Mouse (Mus musculus) forebrain, embryonic 14.5 days (tissue): ENCODE data around the gene Cd28. TPM values are rescaled to one million over a fixed set of nuclear protein-coding genes. Genes with fewer than 3 reads are reported as not detected.

ENCODE experiments used
- ATAC-seq: fragments of 200-750 bp; cut with Nextera tagmentation; 2 replicates; pipeline ENCODE4 v1.8.0; 2017; ENCODE audit warnings: mild to moderate bottlenecking, moderate library complexity
- DNase-seq: peaks from one replicate; pipeline ENCODE4 v3.0.0-alpha.2; 2015; ENCODE audit warnings: low spot score
- H3K27ac ChIP-seq: fragments of 300-500 bp; sonication (generic); 2 replicates; pipeline ENCODE4 v1.5.1; 2014; ENCODE audit warnings: low read depth, mild to moderate bottlenecking, control low read depth, low read length, moderate library complexity
- H3K27me3 ChIP-seq: fragments of 300-500 bp; sonication (generic); replicated peaks from 2 replicates; pipeline ENCODE4 v1.6.1; 2014; ENCODE audit warnings: low read length, control low read depth, mixed read lengths; ENCODE audit not compliant: control insufficient read depth, insufficient read depth
- H3K36me3 ChIP-seq: fragments of 300-500 bp; sonication (generic); 2 replicates; pipeline ENCODE4 v1.6.1; 2014; ENCODE audit warnings: low read length, control low read depth; ENCODE audit not compliant: control insufficient read depth, insufficient read depth
- H3K4me1 ChIP-seq: fragments of 300-500 bp; sonication (generic); 2 replicates; pipeline ENCODE4 v1.6.1; 2014; ENCODE audit warnings: antibody characterized with exemption, low read length, control low read depth; ENCODE audit not compliant: control insufficient read depth, insufficient read depth
- H3K4me2 ChIP-seq: fragments of 300-500 bp; sonication (generic); 2 replicates; pipeline ENCODE4 v1.6.1; 2014; ENCODE audit warnings: mild to moderate bottlenecking, control low read depth, low read length
- H3K4me3 ChIP-seq: fragments of 300-500 bp; sonication (generic); 2 replicates; pipeline ENCODE4 v1.5.1; 2014; ENCODE audit warnings: low read depth, low read length, control low read depth
- H3K9ac ChIP-seq: fragments of 300-500 bp; sonication (generic); 2 replicates; pipeline ENCODE4 v1.6.1; 2014; ENCODE audit warnings: mild to moderate bottlenecking, low read length, control low read depth, moderate library complexity
- H3K9me3 ChIP-seq: fragments of 300-500 bp; sonication (generic); replicated peaks from 2 replicates; pipeline ENCODE4 v1.6.1; 2016; ENCODE audit warnings: low read length, control low read depth, mixed read lengths; ENCODE audit not compliant: control insufficient read depth
- WGBS: fragments of 180-500 bp; shearing (Covaris S2); extraction: QIAGEN DNeasy Blood & Tissue Kit; methylation state at CpG from one replicate; pipeline ENCODE4 v1.1.7; 2014; 5-methylcytosine and 5-hydroxymethylcytosine counted together
- polyA plus RNA-seq: library from polyadenylated mRNA; unstranded; fragments of >200 nt; fragmentation: Nextera tagmentation; extraction: Ambion mirVana; gene quantifications from 2 replicates; pipeline ENCODE4 v1.2.1, GENCODE M21; 2014

Cd28 gene
- polyA plus RNA-seq, 1 experiment from 2014 or later = 0.20 TPM

GRCm38 (mm10) chr1:60801210-60801671 is 84.6 kb downstream of the Cd28 start:
- H3K27me3 ChIP-seq = no peaks in the 10 kb centered on the region
- DNase-seq (no peak), ATAC-seq (no peak)
- no peak overlapping the region for H3K4me2 ChIP-seq
- H3K9ac ChIP-seq = no peak overlapping the region
- no peak overlapping the region for H3K27ac ChIP-seq
- 90% methylated on average over 4 of the region's 4 CpGs for WGBS
- H3K4me3 ChIP-seq = no peak overlapping the region
- H3K36me3 ChIP-seq = no peaks in the 10 kb centered on the region
- H3K4me1 ChIP-seq = no peaks in the 10 kb centered on the region
- no peaks in the 10 kb centered on the region for H3K9me3 ChIP-seq

GRCm38 (mm10) chr1:60803128-60803824 is 86.7 kb downstream of the Cd28 start:
- Histone ChIP-seq H3K9me3 (no peaks in the 10 kb centered on the region), H3K9ac (no peak overlapping the region), H3K4me3 (no peak overlapping the region), H3K27ac (no peak overlapping the region), H3K27me3 (no peaks in the 10 kb centered on the region), H3K4me1 (no peaks in the 10 kb centered on the region), H3K36me3 (no peaks in the 10 kb centered on the region), H3K4me2 (no peak overlapping the region)
- DNase-seq (no peak), ATAC-seq (no peak)
- 90% methylated on average over 4 of the region's 4 CpGs for WGBS

- no peak overlapping the region for H3K9ac ChIP-seq
- ATAC-seq = no peak
- no peaks in the 10 kb centered on the region for H3K27me3 ChIP-seq
- H3K36me3 ChIP-seq = no peaks in the 10 kb centered on the region
- H3K27ac ChIP-seq = no peak overlapping the region
- H3K4me1 ChIP-seq = no peaks in the 10 kb centered on the region
- H3K4me2 ChIP-seq = no peak overlapping the region
- peak; percentile 27 for DNase-seq
- no peak overlapping the region for H3K4me3 ChIP-seq
- 87% methylated on average over 6 of the region's 6 CpGs for WGBS
- no peaks in the 10 kb centered on the region for H3K9me3 ChIP-seq
Measured at GRCm38 (mm10) chr1:60803825-60804696, 87.5 kb downstream of the Cd28 start.

GRCm38 (mm10) chr1:60805178-60805577 is 88.6 kb downstream of the Cd28 start:
- H3K9me3 ChIP-seq = no peaks in the 10 kb centered on the region
- no peaks in the 10 kb centered on the region for H3K4me1 ChIP-seq
- no peak overlapping the region for H3K9ac ChIP-seq
- no peak overlapping the region for H3K4me3 ChIP-seq
- H3K27ac ChIP-seq = no peak overlapping the region
- no peak for ATAC-seq
- H3K36me3 ChIP-seq = no peaks in the 10 kb centered on the region
- WGBS = 75% methylated on average over 1 of the region's 1 CpGs
- H3K27me3 ChIP-seq = no peaks in the 10 kb centered on the region
- no peak overlapping the region for H3K4me2 ChIP-seq
- no peak for DNase-seq

- no peak for ATAC-seq
- H3K4me1 ChIP-seq = no peaks in the 10 kb centered on the region
- H3K9me3 ChIP-seq = no peaks in the 10 kb centered on the region
- H3K27ac ChIP-seq = no peak overlapping the region
- H3K9ac ChIP-seq = no peak overlapping the region
- no peaks in the 10 kb centered on the region for H3K27me3 ChIP-seq
- 92% methylated on average over 1 of the region's 1 CpGs for WGBS
- no peak overlapping the region for H3K4me3 ChIP-seq
- no peak overlapping the region for H3K4me2 ChIP-seq
- DNase-seq = no peak
- no peaks in the 10 kb centered on the region for H3K36me3 ChIP-seq
Measured at GRCm38 (mm10) chr1:60807748-60808147, 91.1 kb downstream of the Cd28 start.

- no peaks in the 10 kb centered on the region for H3K27me3 ChIP-seq
- H3K9ac ChIP-seq = no peak overlapping the region
- WGBS = 89% methylated on average over 2 of the region's 2 CpGs
- no peaks in the 10 kb centered on the region for H3K9me3 ChIP-seq
- H3K4me2 ChIP-seq = no peak overlapping the region
- H3K36me3 ChIP-seq = no peaks in the 10 kb centered on the region
- H3K4me3 ChIP-seq = no peak overlapping the region
- no peak overlapping the region for H3K27ac ChIP-seq
- no peaks in the 10 kb centered on the region for H3K4me1 ChIP-seq
- DNase-seq (no peak), ATAC-seq (no peak)
Measured at GRCm38 (mm10) chr1:60808466-60808865, 91.9 kb downstream of the Cd28 start.

- Histone ChIP-seq H3K9me3 (no peaks in the 10 kb centered on the region), H3K27ac (no peak overlapping the region), H3K4me3 (no peak overlapping the region), H3K27me3 (no peaks in the 10 kb centered on the region), H3K36me3 (no peaks in the 10 kb centered on the region), H3K4me1 (no peaks in the 10 kb centered on the region), H3K9ac (no peak overlapping the region), H3K4me2 (no peak overlapping the region)
- WGBS = 89% methylated on average over 12 of the region's 12 CpGs
- ATAC-seq (no peak), DNase-seq (no peak)
Measured at GRCm38 (mm10) chr1:60809166-60809565, 92.6 kb downstream of the Cd28 start.

- H3K27me3 ChIP-seq = no peaks in the 10 kb centered on the region
- no peaks in the 10 kb centered on the region for H3K4me1 ChIP-seq
- ATAC-seq = no peak
- no peaks in the 10 kb centered on the region for H3K9me3 ChIP-seq
- H3K36me3 ChIP-seq = no peaks in the 10 kb centered on the region
- H3K9ac ChIP-seq = no peak overlapping the region
- no peak overlapping the region for H3K4me2 ChIP-seq
- DNase-seq = no peak
- no peak overlapping the region for H3K27ac ChIP-seq
- no peak overlapping the region for H3K4me3 ChIP-seq
Measured at GRCm38 (mm10) chr1:60810821-60811220, 94.2 kb downstream of the Cd28 start.

- H3K36me3 ChIP-seq = no peaks in the 10 kb centered on the region
- no peaks in the 10 kb centered on the region for H3K9me3 ChIP-seq
- WGBS = 88% methylated on average over 1 of the region's 1 CpGs
- no peak overlapping the region for H3K4me2 ChIP-seq
- H3K27ac ChIP-seq = no peak overlapping the region
- H3K4me1 ChIP-seq = no peaks in the 10 kb centered on the region
- H3K27me3 ChIP-seq = no peaks in the 10 kb centered on the region
- no peak overlapping the region for H3K9ac ChIP-seq
- ATAC-seq (no peak), DNase-seq (no peak)
- no peak overlapping the region for H3K4me3 ChIP-seq
Measured at GRCm38 (mm10) chr1:60811998-60812397, 95.4 kb downstream of the Cd28 start.
